Mouse (Mus musculus) MEL (cell line): ENCODE results near the gene Zeb2. TPM values are rescaled to one million over a fixed set of nuclear protein-coding genes. Genes with fewer than 3 reads are reported as not detected.

Experiments
- DNase-seq: peaks from one replicate; pipeline ENCODE4 v3.0.0; 2011; ENCODE audit warnings: low read depth, low spot score
- H3K27ac ChIP-seq: 2 replicates; pipeline ENCODE4 v1.5.1; 2012; ENCODE audit warnings: low read depth, mild to moderate bottlenecking, control low read depth, low read length, moderate library complexity; ENCODE audit not compliant: control insufficient read depth
- H3K27me3 ChIP-seq, 2 experiments: fragments of 150-350 bp in 1 of 2; sonication (generic) in 1 of 2; 2 replicates each; pipeline ENCODE4 v1.6.1; 2012; ENCODE audit warnings: low read length in 2 of 2, mild to moderate bottlenecking in 2 of 2, improper control_type of control experiment in 1 of 2, moderate library complexity in 1 of 2; ENCODE audit not compliant: insufficient read depth in 2 of 2, control insufficient read depth in 1 of 2
- H3K36me3 ChIP-seq, 2 experiments: 2 replicates each; pipeline ENCODE4 v1.6.1; 2012 to 2014; ENCODE audit warnings: low read length in 2 of 2, improper control_type of control experiment in 1 of 2, inconsistent platforms in 1 of 2, mild to moderate bottlenecking in 1 of 2; ENCODE audit not compliant: insufficient read depth in 2 of 2, control insufficient read depth in 1 of 2
- H3K4me1 ChIP-seq, 2 experiments: fragments of 150-350 bp in 1 of 2; sonication (generic) in 1 of 2; 2 replicates each; pipeline ENCODE4 v1.6.1; 2012; ENCODE audit warnings: low read length in 2 of 2, improper control_type of control experiment in 1 of 2, mild to moderate bottlenecking in 1 of 2; ENCODE audit not compliant: insufficient read depth in 2 of 2, control insufficient read depth in 1 of 2
- H3K4me3 ChIP-seq, 2 experiments: fragments of 150-350 bp in 1 of 2; sonication (generic) in 1 of 2; 2 replicates each; pipeline ENCODE4 v1.5.1; 2012; ENCODE audit warnings: low read depth in 2 of 2, low read length in 2 of 2, mild to moderate bottlenecking in 2 of 2, moderate library complexity in 2 of 2, control low read depth in 1 of 2, improper control_type of control experiment in 1 of 2; ENCODE audit not compliant: control insufficient read depth in 1 of 2, insufficient read depth in 1 of 2
- H3K79me2 ChIP-seq: 2 replicates; pipeline ENCODE4 v1.6.1; 2012; ENCODE audit warnings: mild to moderate bottlenecking, low read length, moderate library complexity; ENCODE audit not compliant: control insufficient read depth, poor library complexity, insufficient read depth
- H3K9ac ChIP-seq: 2 replicates; pipeline ENCODE4 v1.6.1; 2012; ENCODE audit warnings: low read depth, mild to moderate bottlenecking, control low read depth, low read length, moderate library complexity; ENCODE audit not compliant: control insufficient read depth, poor library complexity, severe bottlenecking
- H3K9me3 ChIP-seq: fragments of 150-350 bp; sonication (generic); replicated peaks from 2 replicates; pipeline ENCODE4 v1.6.1; 2012; ENCODE audit warnings: mild to moderate bottlenecking, low read length, improper control_type of control experiment, moderate library complexity; ENCODE audit not compliant: insufficient read depth
- BHLHE40 ChIP-seq: IDR thresholded peaks from 2 replicates; pipeline ENCODE4 v1.6.1; 2012; ENCODE audit warnings: low read depth, mild to moderate bottlenecking, inconsistent platforms, low read length, improper control_type of control experiment, borderline replicate concordance
- CHD1 ChIP-seq: IDR thresholded peaks from 2 replicates; pipeline ENCODE4 v1.6.1; 2012; ENCODE audit warnings: low read depth, mild to moderate bottlenecking, inconsistent platforms, low read length, improper control_type of control experiment
- CHD2 ChIP-seq: IDR thresholded peaks from 2 replicates; pipeline ENCODE4 v1.6.1; 2011; ENCODE audit warnings: low read length, improper control_type of control experiment
- CTCF ChIP-seq, 3 experiments: IDR thresholded peaks in 2 of 3; conservative IDR thresholded peaks in 1 of 3; 2 replicates each; pipeline ENCODE4 v1.5.1; 2011 to 2012; ENCODE audit warnings: low read length in 3 of 3, low read depth in 2 of 3, mild to moderate bottlenecking in 2 of 3, improper control_type of control experiment in 1 of 3, inconsistent platforms in 1 of 3, mixed read lengths in 1 of 3, moderate library complexity in 1 of 3; ENCODE audit not compliant: control insufficient read depth in 1 of 3, insufficient read depth in 1 of 3, poor library complexity in 1 of 3, severe bottlenecking in 1 of 3
- E2F4 ChIP-seq: IDR thresholded peaks from 2 replicates; pipeline ENCODE4 v1.6.1; 2011; ENCODE audit warnings: low read depth, low read length, improper control_type of control experiment, borderline replicate concordance
- ELF1 ChIP-seq: IDR thresholded peaks from 2 replicates; pipeline ENCODE4 v1.6.1; 2014; ENCODE audit warnings: low read depth, mild to moderate bottlenecking, inconsistent platforms, low read length, improper control_type of control experiment, moderate library complexity
- EP300 ChIP-seq, 2 experiments: IDR thresholded peaks; 2 replicates each; pipeline ENCODE4 v1.6.1; 2011; ENCODE audit warnings: improper control_type of control experiment in 2 of 2, low read length in 2 of 2, low read depth in 1 of 2, mild to moderate bottlenecking in 1 of 2
- GABPA ChIP-seq: IDR thresholded peaks from 2 replicates; pipeline ENCODE4 v1.6.1; 2012; ENCODE audit warnings: low read depth, mild to moderate bottlenecking, inconsistent platforms, low read length, improper control_type of control experiment, moderate library complexity
- GATA1 ChIP-seq: IDR thresholded peaks from 2 replicates; pipeline ENCODE4 v1.6.1; 2011; ENCODE audit warnings: low read depth, low read length, improper control_type of control experiment
- HCFC1 ChIP-seq: IDR thresholded peaks from 2 replicates; pipeline ENCODE4 v1.6.1; 2012; ENCODE audit warnings: low read depth, mild to moderate bottlenecking, inconsistent platforms, low read length, improper control_type of control experiment, moderate library complexity
- JUND ChIP-seq: IDR thresholded peaks from 2 replicates; pipeline ENCODE4 v1.6.1; 2011; ENCODE audit warnings: low read depth, mild to moderate bottlenecking, improper control_type of control experiment, low read length
- KAT2A ChIP-seq: conservative IDR thresholded peaks from 2 replicates; pipeline ENCODE4 v1.6.1; 2012; ENCODE audit warnings: low read depth, low read length, improper control_type of control experiment, inconsistent platforms
- MAFK ChIP-seq: IDR thresholded peaks from 2 replicates; pipeline ENCODE4 v1.6.1; 2011; ENCODE audit warnings: low read depth, mild to moderate bottlenecking, low read length, improper control_type of control experiment, borderline replicate concordance
- MAX ChIP-seq: IDR thresholded peaks from 2 replicates; pipeline ENCODE4 v1.6.1; 2011; ENCODE audit warnings: low read length, improper control_type of control experiment
- MAZ ChIP-seq: IDR thresholded peaks from 2 replicates; pipeline ENCODE4 v1.6.1; 2012; ENCODE audit warnings: low read depth, mild to moderate bottlenecking, inconsistent platforms, low read length, improper control_type of control experiment
- MEF2A ChIP-seq: IDR thresholded peaks from 2 replicates; pipeline ENCODE4 v1.6.1; 2014; ENCODE audit warnings: low read depth, mild to moderate bottlenecking, inconsistent platforms, low read length, improper control_type of control experiment; ENCODE audit not compliant: poor library complexity, insufficient replicate concordance, severe bottlenecking; ENCODE audit errors: extremely low read depth
- MXI1 ChIP-seq: IDR thresholded peaks from 2 replicates; pipeline ENCODE4 v1.6.1; 2011; ENCODE audit warnings: mild to moderate bottlenecking, low read depth, low read length, improper control_type of control experiment
- MYB ChIP-seq: IDR thresholded peaks from 2 replicates; pipeline ENCODE4 v1.6.1; 2011; ENCODE audit warnings: mild to moderate bottlenecking, low read depth, low read length, improper control_type of control experiment
- MYC ChIP-seq: IDR thresholded peaks from 2 replicates; pipeline ENCODE4 v1.6.1; 2011; ENCODE audit warnings: low read depth, mild to moderate bottlenecking, low read length, improper control_type of control experiment, moderate library complexity
- NELFE ChIP-seq: IDR thresholded peaks from 2 replicates; pipeline ENCODE4 v1.6.1; 2011; ENCODE audit warnings: low read depth, low read length, improper control_type of control experiment
- POLR2A ChIP-seq, 2 experiments: IDR thresholded peaks; 2 replicates each; pipeline ENCODE4 v1.6.1; 2011 to 2012; ENCODE audit warnings: low read length in 2 of 2, mild to moderate bottlenecking in 2 of 2, control low read depth in 1 of 2, improper control_type of control experiment in 1 of 2, low read depth in 1 of 2, moderate library complexity in 1 of 2; ENCODE audit not compliant: control insufficient read depth in 1 of 2, insufficient read depth in 1 of 2, poor library complexity in 1 of 2
- POLR2AphosphoS2 ChIP-seq: IDR thresholded peaks from 2 replicates; pipeline ENCODE4 v1.6.1; 2011; ENCODE audit warnings: low read length, improper control_type of control experiment
- RAD21 ChIP-seq: IDR thresholded peaks from 2 replicates; pipeline ENCODE4 v1.6.1; 2011; ENCODE audit warnings: mild to moderate bottlenecking, low read depth, low read length, improper control_type of control experiment
- RCOR1 ChIP-seq: IDR thresholded peaks from 2 replicates; pipeline ENCODE4 v1.6.1; 2012; ENCODE audit warnings: low read depth, mild to moderate bottlenecking, inconsistent platforms, low read length, improper control_type of control experiment
- SIN3A ChIP-seq: IDR thresholded peaks from 2 replicates; pipeline ENCODE4 v1.6.1; 2012; ENCODE audit warnings: low read length, improper control_type of control experiment, inconsistent platforms
- SMC3 ChIP-seq: IDR thresholded peaks from 2 replicates; pipeline ENCODE4 v1.6.1; 2011; ENCODE audit warnings: low read depth, low read length, improper control_type of control experiment
- TAL1 ChIP-seq: IDR thresholded peaks from 2 replicates; pipeline ENCODE4 v1.6.1; 2012; ENCODE audit warnings: mild to moderate bottlenecking, inconsistent platforms, low read length, moderate library complexity, mixed read lengths
- TBP ChIP-seq: IDR thresholded peaks from 2 replicates; pipeline ENCODE4 v1.8.0; 2011; ENCODE audit warnings: low read depth, low read length, improper control_type of control experiment
- TCF12 ChIP-seq: IDR thresholded peaks from 2 replicates; pipeline ENCODE4 v1.6.1; 2014; ENCODE audit warnings: low read depth, mild to moderate bottlenecking, inconsistent platforms, low read length, improper control_type of control experiment, moderate library complexity
- UBTF ChIP-seq: IDR thresholded peaks from 2 replicates; pipeline ENCODE4 v1.6.1; 2012; ENCODE audit warnings: low read depth, mild to moderate bottlenecking, inconsistent platforms, low read length, improper control_type of control experiment, moderate library complexity, borderline replicate concordance; ENCODE audit not compliant: insufficient read depth
- USF1 ChIP-seq: IDR thresholded peaks from 2 replicates; pipeline ENCODE4 v1.6.1; 2014; ENCODE audit warnings: low read depth, mild to moderate bottlenecking, inconsistent platforms, low read length, improper control_type of control experiment, moderate library complexity
- USF2 ChIP-seq, 2 experiments: IDR thresholded peaks; 2 replicates each; pipeline ENCODE4 v1.6.1; 2011 to 2012; ENCODE audit warnings: improper control_type of control experiment in 2 of 2, low read length in 2 of 2, borderline replicate concordance in 1 of 2, inconsistent platforms in 1 of 2, low read depth in 1 of 2, mild to moderate bottlenecking in 1 of 2; ENCODE audit not compliant: insufficient read depth in 1 of 2
- ZC3H11A ChIP-seq: IDR thresholded peaks from 2 replicates; pipeline ENCODE4 v1.6.1; 2012; ENCODE audit warnings: low read depth, mild to moderate bottlenecking, inconsistent platforms, low read length, improper control_type of control experiment
- ZKSCAN1 ChIP-seq: IDR thresholded peaks from 2 replicates; pipeline ENCODE4 v1.6.1; 2012; ENCODE audit warnings: low read depth, mild to moderate bottlenecking, inconsistent platforms, low read length, improper control_type of control experiment, moderate library complexity
- ZMIZ1 ChIP-seq: IDR thresholded peaks from 2 replicates; pipeline ENCODE4 v1.6.1; 2012; ENCODE audit warnings: low read depth, mild to moderate bottlenecking, inconsistent platforms, low read length, improper control_type of control experiment, moderate library complexity
- ZNF384 ChIP-seq: IDR thresholded peaks from 2 replicates; pipeline ENCODE4 v1.6.1; 2012; ENCODE audit warnings: low read depth, mild to moderate bottlenecking, inconsistent platforms, low read length, improper control_type of control experiment
- polyA plus RNA-seq, 2 experiments: library from polyadenylated mRNA; stranded (reverse) in 1 of 2; unstranded in 1 of 2; fragments of >175 nt in 1 of 2; fragments of >200 nt in 1 of 2; gene quantifications; 2 replicates each; pipeline versions ENCODE4 v1.2.1 to v1.2.4; 2012; ENCODE audit warnings: low replicate concordance in 2 of 2, low read depth in 1 of 2; ENCODE audit not compliant: insufficient read length in 2 of 2, insufficient read depth in 1 of 2, missing spikeins in 1 of 2
- total RNA-seq: library from RNA; depleted of rRNA; stranded (reverse); fragments of 300-350 nt; gene quantifications from 2 replicates; pipeline ENCODE4 v1.2.3, GENCODE M21; 2012

Zeb2 gene
- total and polyA plus RNA-seq, 3 experiments = 12.8 to 12.9 TPM; not detected in 1

DNA sequence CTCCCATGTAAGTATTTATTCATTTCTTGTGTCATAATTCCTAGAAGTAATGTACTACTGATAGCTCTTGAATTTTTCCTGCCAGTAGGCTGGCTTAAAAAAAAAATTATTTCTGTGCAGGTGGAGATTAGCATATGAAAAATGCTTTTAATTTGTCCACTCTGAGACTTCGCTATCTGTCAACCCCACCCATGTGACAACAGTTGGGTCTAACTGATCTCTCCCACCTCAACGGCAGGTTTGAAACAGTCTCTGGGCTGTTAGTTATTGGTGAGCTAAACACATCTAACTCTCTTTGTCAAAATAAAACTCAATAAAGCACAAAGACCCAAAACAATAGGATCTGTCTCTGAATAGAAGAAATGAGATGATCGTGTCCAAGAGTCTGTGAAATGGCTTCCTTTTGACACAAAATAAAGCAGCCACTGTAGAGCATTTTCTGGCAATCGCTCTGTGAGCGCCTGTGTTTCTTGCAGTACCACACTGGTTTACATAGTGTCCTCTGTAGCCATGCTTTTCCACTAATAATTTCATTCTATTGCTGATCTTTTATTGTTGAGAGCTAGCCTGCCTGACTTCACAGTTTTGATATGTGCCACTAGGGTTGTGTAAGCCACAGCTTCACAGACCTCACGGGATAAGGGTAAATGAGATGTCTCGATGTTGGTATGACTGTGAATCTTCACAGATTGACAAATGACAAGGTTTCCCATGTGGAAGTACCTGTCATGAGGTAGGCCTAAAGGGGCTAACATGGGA is 48.2 kb downstream of the Zeb2 start:
- Histone ChIP-seq H3K9me3 (no peaks in the 10 kb centered on the region), H3K9ac (peak overlapping the region; percentile 61), H3K4me3 (peak overlapping the region in 1 of 2 experiments; percentile 45; a peak in 2 of 4 replicates), H3K79me2 (peaks cover 12% of the 10 kb centered on the region), H3K27me3 (no peaks in the 10 kb centered on the region), H3K4me1 (peaks cover 12 to 28% of the 10 kb centered on the region in 2 experiments; a peak in 3 of 4 replicates), H3K36me3 (peaks cover 7 to 35% of the 10 kb centered on the region in 2 experiments), H3K27ac (peak overlapping the region; percentile 96)
- DNase-seq = peak; percentile 83
- TF ChIP-seq KAT2A (no peak), E2F4 (no peak), MAFK (no peak), POLR2AphosphoS2 (peak; percentile 54; the same call in 1 of the 2 replicates), CTCF (IDR thresholded peaks at IDR 0.05 in 2 of 3, conservative IDR thresholded peaks at IDR 0.05 in 1 of 3; ENCODE audit: control insufficient read depth in 1 of 3, insufficient read depth in 1 of 3, low read depth in 2 of 3, low read length in 3 of 3, poor library complexity in 1 of 3, severe bottlenecking in 1 of 3) (no peak), UBTF (no peak), TAL1 (peak; percentile 44), CHD2 (no peak), BHLHE40 (peak; percentile 32; the same call in 1 of the 2 replicates), ZC3H11A (no peak), CHD1 (no peak), MXI1 (peak; percentile 76), MYB (peak; percentile 99), TCF12 (peak; percentile 85), RAD21 (no peak), ZKSCAN1 (no peak), MYC (peak; percentile 15), MAZ (no peak), POLR2A (IDR thresholded peaks at IDR 0.05; ENCODE audit: control insufficient read depth in 1 of 2, insufficient read depth in 1 of 2, low read depth in 1 of 2, low read length in 2 of 2, poor library complexity in 1 of 2) (peak in 1 of 2 experiments; percentile 51; a peak in 2 of 4 replicates), MEF2A (no peak), EP300 (IDR thresholded peaks at IDR 0.05; ENCODE audit: low read depth in 1 of 2, low read length in 2 of 2) (peak; percentile 94 to 97), GABPA (no peak), USF1 (peak; percentile 77), ELF1 (no peak), JUND (0 out of 2 replicates have a peak, but pooled peaks have one; percentile 10), USF2 (IDR thresholded peaks at IDR 0.05; ENCODE audit: borderline replicate concordance in 1 of 2, insufficient read depth in 1 of 2, low read depth in 1 of 2, low read length in 2 of 2) (no peak), ZNF384 (peak; percentile 89), RCOR1 (no peak), SMC3 (no peak), NELFE (peak; percentile 34; the same call in 1 of the 2 replicates), MAX (peak; percentile 76), GATA1 (peak; percentile 84), SIN3A (peak; percentile 67; the same call in 1 of the 2 replicates), HCFC1 (peak; percentile 23; the same call in 1 of the 2 replicates), TBP (peak; percentile 60; the same call in 1 of the 2 replicates), ZMIZ1 (0 out of 2 replicates have a peak, but pooled peaks have one; percentile 17)
